Mouse (Mus musculus) limb, embryonic 14.5 days (tissue): ENCODE data around the gene Npepps. TPM values are rescaled to one million over a fixed set of nuclear protein-coding genes. Genes with fewer than 3 reads are reported as not detected.
"Not testable (repeated sequence)": the region's sequence is repeated elsewhere in the genome, so short reads cannot be mapped to it uniquely, and the experiment has no call there.

Experiments used
- ATAC-seq: fragments of 200-750 bp; cut with Nextera tagmentation; 2 replicates; pipeline ENCODE4 v1.8.0; 2017; ENCODE audit warnings: low read depth, moderate number of reproducible peaks, moderate TSS enrichment; ENCODE audit not compliant: low FRiP score
- DNase-seq: peaks from one replicate; pipeline ENCODE4 v3.0.0-alpha.2; 2015; ENCODE audit warnings: low spot score
- H3K27ac ChIP-seq: fragments of 300-500 bp; sonication (generic); replicated peaks from 2 replicates; pipeline ENCODE4 v1.5.1; 2014; ENCODE audit warnings: low read depth, mild to moderate bottlenecking, low read length, moderate library complexity, mixed read lengths
- H3K27me3 ChIP-seq: fragments of 300-500 bp; sonication (generic); 2 replicates; pipeline ENCODE4 v1.6.1; 2014; ENCODE audit warnings: low read length, mixed read lengths; ENCODE audit not compliant: control insufficient read depth, insufficient read depth
- H3K36me3 ChIP-seq: fragments of 300-500 bp; sonication (generic); 2 replicates; pipeline ENCODE4 v1.6.1; 2014; ENCODE audit warnings: mild to moderate bottlenecking, low read length, moderate library complexity, mixed read lengths; ENCODE audit not compliant: control insufficient read depth, insufficient read depth
- H3K4me1 ChIP-seq: fragments of 300-500 bp; sonication (generic); 2 replicates; pipeline ENCODE4 v1.6.1; 2014; ENCODE audit warnings: antibody characterized with exemption, low read length, mixed read lengths; ENCODE audit not compliant: control insufficient read depth, insufficient read depth
- H3K4me2 ChIP-seq: fragments of 300-500 bp; sonication (generic); replicated peaks from 2 replicates; pipeline ENCODE4 v1.6.1; 2014; ENCODE audit warnings: low read depth, mild to moderate bottlenecking, low read length, moderate library complexity; ENCODE audit not compliant: severe bottlenecking
- H3K4me3 ChIP-seq: fragments of 300-500 bp; sonication (generic); replicated peaks from 2 replicates; pipeline ENCODE4 v1.5.1; 2014; ENCODE audit warnings: low read length
- H3K9ac ChIP-seq: fragments of 300-500 bp; sonication (generic); 2 replicates; pipeline ENCODE4 v1.6.1; 2014; ENCODE audit warnings: mild to moderate bottlenecking, low read depth, low read length, moderate library complexity; ENCODE audit not compliant: severe bottlenecking
- H3K9me3 ChIP-seq: fragments of 300-500 bp; sonication (generic); 2 replicates; pipeline ENCODE4 v1.6.1; 2016; ENCODE audit warnings: low read length; ENCODE audit not compliant: control insufficient read depth
- POLR2A ChIP-seq: fragments of 200-500 bp; IDR thresholded peaks from 2 replicates; pipeline ENCODE4 v1.8.0; 2012; ENCODE audit warnings: inconsistent platforms, mild to moderate bottlenecking, moderate library complexity, borderline replicate concordance; ENCODE audit not compliant: insufficient read depth, insufficient read length; ENCODE audit errors: extremely low read depth
- WGBS: fragments of 180-500 bp; shearing (Covaris S2); extraction: QIAGEN DNeasy Blood & Tissue Kit; methylation state at CpG from one replicate; pipeline ENCODE4 v1.1.7; 2014; 5-methylcytosine and 5-hydroxymethylcytosine counted together
- polyA plus RNA-seq, 2 experiments: library from polyadenylated mRNA; depleted of rRNA in 1 of 2; stranded (reverse) in 1 of 2; unstranded in 1 of 2; fragments of >200 nt; fragmentation: Nextera tagmentation in 1 of 2; extraction: Ambion mirVana in 1 of 2; gene quantifications; 2 replicates each; pipeline versions ENCODE4 v1.2.1 to v1.2.3; 2012 to 2014

The Npepps gene
- polyA plus RNA-seq, 2 experiments = 63.5 to 73.9 TPM

- Histone ChIP-seq H3K27ac (no peak overlapping the region), H3K4me2 (no peak overlapping the region), H3K9me3 (no peaks in the 10 kb centered on the region), H3K4me3 (no peak overlapping the region), H3K4me1 (peaks cover 8% of the 10 kb centered on the region; the same call in 1 of the 2 replicates), H3K9ac (no peak overlapping the region), H3K27me3 (no peaks in the 10 kb centered on the region), H3K36me3 (no peaks in the 10 kb centered on the region)
- DNase-seq (no peak), ATAC-seq (no peak)
- no peak for TF ChIP-seq POLR2A
- WGBS = 74% methylated on average over 1 of the region's 1 CpGs
These were observed 4.4 kb downstream of the Npepps start for GRCm38 (mm10) chr11:97276019-97276418.

- Histone ChIP-seq H3K9me3 (no peaks in the 10 kb centered on the region), H3K4me2 (no peak overlapping the region), H3K36me3 (no peaks in the 10 kb centered on the region), H3K4me1 (peaks cover 8% of the 10 kb centered on the region; the same call in 1 of the 2 replicates), H3K27me3 (no peaks in the 10 kb centered on the region), H3K27ac (no peak overlapping the region), H3K4me3 (no peak overlapping the region), H3K9ac (no peak overlapping the region)
- WGBS = 90% methylated on average over 2 of the region's 2 CpGs
- ATAC-seq = no peak
- TF ChIP-seq POLR2A = no peak
- DNase-seq = no peak
These were observed 5.1 kb downstream of the Npepps start for GRCm38 (mm10) chr11:97275349-97275748.

GRCm38 (mm10) chr11:97274947-97275346 lies 5.5 kb downstream of the Npepps start:
- DNase-seq, ATAC-seq: not testable (repeated sequence)
- WGBS = 93% methylated on average over 6 of the region's 6 CpGs

GRCm38 (mm10) chr11:97273613-97274012 lies 6.8 kb downstream of the Npepps start:
- no peak overlapping the region for H3K9ac ChIP-seq
- ATAC-seq (no peak), DNase-seq (no peak)
- H3K36me3 ChIP-seq = no peaks in the 10 kb centered on the region
- no peak overlapping the region for H3K4me3 ChIP-seq
- no peaks in the 10 kb centered on the region for H3K27me3 ChIP-seq
- peaks cover 4% of the 10 kb centered on the region; the same call in 1 of the 2 replicates for H3K4me1 ChIP-seq
- TF ChIP-seq POLR2A = no peak
- WGBS = 85% methylated on average over 5 of the region's 5 CpGs
- no peak overlapping the region for H3K27ac ChIP-seq
- no peak overlapping the region for H3K4me2 ChIP-seq
- H3K9me3 ChIP-seq = no peaks in the 10 kb centered on the region

More at GRCm38 (mm10) chr11:97274947-97275346, 5.5 kb downstream of the Npepps start:
- H3K9me3 ChIP-seq, H3K4me1 ChIP-seq, H3K4me2 ChIP-seq, H3K36me3 ChIP-seq, H3K4me3 ChIP-seq, H3K27ac ChIP-seq, H3K27me3 ChIP-seq, H3K9ac ChIP-seq: not testable (repeated sequence)

GRCm38 (mm10) chr11:97272835-97273234 lies 7.6 kb downstream of the Npepps start:
- H3K9ac ChIP-seq = no peak overlapping the region
- no peaks in the 10 kb centered on the region for H3K9me3 ChIP-seq
- no peak overlapping the region for H3K27ac ChIP-seq
- no peaks in the 10 kb centered on the region for H3K36me3 ChIP-seq
- no peak overlapping the region for H3K4me2 ChIP-seq
- H3K4me1 ChIP-seq = no peaks in the 10 kb centered on the region
- no peak overlapping the region for H3K4me3 ChIP-seq
- ATAC-seq (no peak), DNase-seq (no peak)
- WGBS = 91% methylated on average over 4 of the region's 4 CpGs
- TF ChIP-seq POLR2A = no peak
- H3K27me3 ChIP-seq = no peaks in the 10 kb centered on the region

GRCm38 (mm10) chr11:97270004-97270403 lies 10.4 kb downstream of the Npepps start:
- H3K27ac ChIP-seq, H3K27me3 ChIP-seq, H3K4me3 ChIP-seq, H3K4me1 ChIP-seq, ATAC-seq, H3K9me3 ChIP-seq, H3K9ac ChIP-seq, DNase-seq, H3K4me2 ChIP-seq: not testable (repeated sequence)
- peaks cover 18% of the 10 kb centered on the region for H3K36me3 ChIP-seq
- WGBS = 82% methylated on average over 2 of the region's 2 CpGs

GRCm38 (mm10) chr11:97266544-97266943 lies 13.9 kb downstream of the Npepps start:
- H3K36me3 ChIP-seq = peaks cover 30% of the 10 kb centered on the region
- H3K9me3 ChIP-seq, ATAC-seq, H3K27me3 ChIP-seq, DNase-seq, H3K4me3 ChIP-seq, H3K4me2 ChIP-seq, H3K9ac ChIP-seq, H3K27ac ChIP-seq, H3K4me1 ChIP-seq: not testable (repeated sequence)
- WGBS = 93% methylated on average over 1 of the region's 1 CpGs

GRCm38 (mm10) chr11:97249649-97250048 lies 30.8 kb downstream of the Npepps start:
- not testable (repeated sequence) for ATAC-seq, H3K9ac ChIP-seq, H3K9me3 ChIP-seq, H3K4me2 ChIP-seq, H3K27ac ChIP-seq, H3K4me3 ChIP-seq, H3K27me3 ChIP-seq, DNase-seq, H3K4me1 ChIP-seq
- WGBS = 85% methylated on average over 1 of the region's 1 CpGs
- H3K36me3 ChIP-seq = peaks cover 30% of the 10 kb centered on the region
